Mouse (Mus musculus) Muller cell, postnatal 12 days (primary cell): ENCODE results near the gene Traf3ip2.

ENCODE experiments used
- DNase-seq: peaks from one replicate; pipeline ENCODE4 v3.0.0-alpha.2; 2015; ENCODE audit errors: inconsistent ontology term

Gene Traf3ip2

DNA sequence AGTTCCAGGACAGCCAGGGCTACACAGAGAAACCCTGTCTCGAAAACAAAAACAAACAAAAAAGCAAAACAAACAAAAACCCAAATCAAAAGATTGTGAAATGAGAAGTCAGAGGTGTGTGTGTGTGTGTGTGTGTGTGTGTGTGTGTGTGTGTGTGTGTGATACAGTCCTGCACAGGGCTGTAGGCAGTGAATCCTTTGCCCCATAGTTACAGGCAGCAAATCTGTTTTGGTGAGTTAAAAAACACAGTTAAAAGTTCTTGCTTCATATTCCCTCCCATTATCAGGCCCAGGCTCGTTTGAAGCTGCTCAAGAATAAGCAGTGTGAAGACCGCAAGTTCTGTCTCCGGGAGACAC, at the start of gene Traf3ip2:
Gene Traf3ip2, plus strand, starts transcription at position 302 of the 356 bp plus-strand sequence.
- DNase-seq, result no peak

DNA sequence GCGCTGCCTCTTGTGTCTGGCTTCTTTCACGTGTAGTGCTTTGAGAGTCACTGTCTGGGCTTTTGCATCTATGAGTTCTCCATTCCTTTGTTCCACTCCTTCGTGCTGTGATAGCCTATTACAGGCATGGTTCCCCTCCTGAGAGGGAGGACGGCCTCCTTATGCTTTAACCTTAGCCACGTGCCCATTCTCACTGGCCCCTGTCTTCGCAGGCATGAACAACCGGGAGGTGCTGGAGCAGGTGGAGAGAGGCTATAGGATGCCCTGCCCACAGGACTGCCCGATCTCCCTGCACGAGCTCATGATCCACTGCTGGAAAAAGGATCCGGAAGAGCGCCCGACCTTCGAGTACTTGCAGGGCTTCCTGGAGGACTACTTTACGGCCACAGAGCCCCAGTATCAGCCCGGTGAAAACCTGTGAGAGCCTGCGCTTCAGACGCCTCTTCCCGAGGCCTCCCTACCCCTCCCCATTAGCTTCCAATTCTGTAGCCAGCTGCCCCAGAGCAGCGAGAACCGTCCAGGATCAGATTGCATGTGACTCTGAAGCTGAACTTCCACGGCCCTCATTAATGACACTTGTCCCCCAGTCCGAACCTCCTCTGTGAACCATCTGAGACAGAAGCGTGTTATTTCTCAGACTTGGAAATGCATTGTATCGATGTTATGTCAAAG, 49.0 kb upstream of the Traf3ip2 start:
- DNase-seq, result no peak

DNA sequence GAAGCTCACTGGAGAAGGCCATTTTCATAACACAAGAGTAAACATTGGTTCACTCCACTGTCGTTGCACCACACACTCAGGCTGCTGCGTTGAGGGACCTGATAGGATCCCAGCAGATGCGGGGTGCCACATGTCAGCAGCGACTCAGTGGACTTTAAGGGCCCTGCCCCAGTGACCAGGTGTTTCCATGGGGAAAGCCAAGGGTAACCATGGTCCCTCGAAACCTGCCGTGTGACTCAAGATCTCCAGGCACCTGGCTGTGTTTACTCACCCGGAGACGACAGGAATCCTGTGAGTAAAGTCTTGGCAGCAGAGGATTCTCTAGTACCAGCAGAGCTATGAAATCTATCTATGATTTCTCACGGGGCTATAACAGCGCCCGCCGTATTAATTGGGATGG, 45.8 kb upstream of the Traf3ip2 start:
- DNase-seq, result no peak

DNA sequence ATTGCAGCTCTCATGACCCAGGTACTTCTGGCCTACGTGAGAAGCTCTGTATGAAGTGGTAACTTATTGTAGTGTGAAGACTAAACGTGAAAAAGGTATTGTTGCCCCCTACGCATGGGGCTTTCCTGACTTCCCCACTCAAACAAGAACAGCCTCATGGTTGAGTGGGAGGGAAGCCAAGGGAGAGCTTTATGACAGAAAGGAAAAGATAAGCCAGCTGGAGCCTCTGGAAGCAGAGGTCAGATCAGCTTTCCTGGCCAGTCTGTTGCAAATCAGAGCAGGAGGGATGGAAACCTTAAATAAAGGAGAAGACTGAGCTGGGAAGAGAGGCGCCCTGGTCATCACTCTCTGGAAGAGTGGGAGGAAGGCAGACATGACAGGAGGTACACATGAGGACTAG, 43.7 kb upstream of the Traf3ip2 start:
- DNase-seq, result no peak

- DNase-seq, result peak; percentile 41
Measured at GRCm38 (mm10) chr10:39571011-39571410, 41.7 kb upstream of the Traf3ip2 start.

DNA sequence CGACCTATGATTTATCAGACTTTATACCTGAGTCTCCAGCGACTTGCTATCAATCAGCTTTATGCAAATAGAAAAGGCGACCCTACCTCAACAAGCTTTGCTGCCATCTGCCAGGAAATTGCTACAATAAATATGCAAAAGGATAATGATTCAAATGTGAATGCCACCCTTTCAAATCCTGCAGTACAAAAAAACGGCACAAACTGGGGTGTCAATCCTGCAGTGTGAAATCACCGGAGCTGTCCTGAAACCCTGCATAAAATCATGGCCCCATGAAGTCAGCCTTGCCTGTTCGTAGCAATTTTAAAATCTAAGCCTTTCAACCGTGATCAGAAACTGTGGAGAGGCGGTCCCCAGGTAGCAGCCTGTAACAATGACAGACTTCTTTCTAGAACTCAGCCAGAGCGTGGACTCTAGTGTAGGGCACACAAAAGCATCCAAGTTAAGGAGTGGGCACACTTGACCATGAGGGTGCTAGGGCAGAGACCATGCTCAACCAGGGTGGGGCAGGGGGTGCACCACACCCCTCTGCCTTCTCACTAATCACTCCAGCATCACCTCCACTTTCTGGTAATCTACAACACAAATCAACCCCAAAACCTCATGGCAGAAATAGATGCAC, 40.6 kb upstream of the Traf3ip2 start:
- no peak for DNase-seq

GRCm38 (mm10) chr10:39572672-39573051, 40.1 kb upstream of the Traf3ip2 start:
- DNase-seq, result peak; percentile 75

DNA sequence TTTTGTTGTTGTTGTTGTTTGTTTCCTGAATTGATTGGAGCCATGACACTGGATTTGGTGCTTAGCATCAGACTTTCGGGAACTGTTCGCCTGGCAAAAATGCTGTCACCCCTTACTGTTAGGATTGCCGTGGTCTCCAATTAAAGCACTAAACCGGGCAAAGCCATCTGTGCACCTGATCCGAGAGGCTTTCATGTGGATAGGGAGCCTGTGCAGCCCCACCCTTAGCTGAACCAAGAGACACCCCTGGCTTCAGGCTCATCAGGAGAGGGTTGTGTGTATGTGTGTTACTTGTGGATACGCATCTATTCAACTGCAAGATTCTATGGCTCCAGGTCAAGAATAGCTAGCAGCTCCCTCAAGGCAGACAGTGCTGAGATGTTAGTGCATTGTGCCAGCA, 36.3 kb upstream of the Traf3ip2 start:
- no peak for DNase-seq

- no peak for DNase-seq
Measured at GRCm38 (mm10) chr10:39580477-39580876, 32.3 kb upstream of the Traf3ip2 start.

DNA sequence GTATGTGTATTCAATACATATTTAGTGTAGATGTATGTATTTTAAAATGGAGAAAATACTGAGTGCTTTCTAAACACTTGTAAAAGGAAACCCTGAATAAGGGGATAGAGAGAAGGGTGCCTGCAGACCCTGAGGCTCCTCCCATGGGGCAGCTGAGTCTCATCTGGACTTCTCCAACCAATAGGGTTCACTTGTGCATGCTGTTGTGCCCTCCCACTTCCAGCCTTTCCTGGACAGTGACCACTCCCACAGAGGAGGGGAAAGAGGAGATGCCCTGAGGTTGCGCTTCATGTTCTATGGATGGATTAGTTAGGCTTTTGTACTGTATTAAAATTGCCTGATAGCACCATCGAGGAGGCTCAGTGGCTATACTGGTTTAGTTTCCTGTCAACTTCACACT, 30.3 kb upstream of the Traf3ip2 start:
- DNase-seq, result no peak

DNA sequence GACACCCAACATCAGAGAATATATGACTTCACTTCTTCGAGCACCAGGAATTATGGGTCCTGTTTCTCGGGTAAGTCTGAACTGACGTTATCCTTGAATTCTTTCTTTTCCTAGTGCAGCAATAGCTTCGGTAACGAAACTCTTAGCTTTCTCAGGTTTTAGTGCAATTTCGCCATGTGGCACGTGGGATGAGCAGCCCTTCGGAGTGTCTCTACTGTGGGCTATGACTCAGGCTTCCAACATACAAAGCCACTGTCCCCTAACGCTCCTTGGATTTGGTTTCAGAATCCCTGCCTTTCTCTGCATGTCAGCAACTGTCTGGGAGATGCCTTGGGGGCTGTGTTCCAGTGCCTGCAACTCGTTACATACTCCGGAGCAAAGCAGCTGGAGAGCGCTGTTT, 29.0 kb upstream of the Traf3ip2 start:
- DNase-seq, result no peak

- no peak for DNase-seq
Measured at GRCm38 (mm10) chr10:39587290-39587925, 25.3 kb upstream of the Traf3ip2 start.

- no peak for DNase-seq
Measured at GRCm38 (mm10) chr10:39587973-39588746, 24.6 kb upstream of the Traf3ip2 start.

DNA sequence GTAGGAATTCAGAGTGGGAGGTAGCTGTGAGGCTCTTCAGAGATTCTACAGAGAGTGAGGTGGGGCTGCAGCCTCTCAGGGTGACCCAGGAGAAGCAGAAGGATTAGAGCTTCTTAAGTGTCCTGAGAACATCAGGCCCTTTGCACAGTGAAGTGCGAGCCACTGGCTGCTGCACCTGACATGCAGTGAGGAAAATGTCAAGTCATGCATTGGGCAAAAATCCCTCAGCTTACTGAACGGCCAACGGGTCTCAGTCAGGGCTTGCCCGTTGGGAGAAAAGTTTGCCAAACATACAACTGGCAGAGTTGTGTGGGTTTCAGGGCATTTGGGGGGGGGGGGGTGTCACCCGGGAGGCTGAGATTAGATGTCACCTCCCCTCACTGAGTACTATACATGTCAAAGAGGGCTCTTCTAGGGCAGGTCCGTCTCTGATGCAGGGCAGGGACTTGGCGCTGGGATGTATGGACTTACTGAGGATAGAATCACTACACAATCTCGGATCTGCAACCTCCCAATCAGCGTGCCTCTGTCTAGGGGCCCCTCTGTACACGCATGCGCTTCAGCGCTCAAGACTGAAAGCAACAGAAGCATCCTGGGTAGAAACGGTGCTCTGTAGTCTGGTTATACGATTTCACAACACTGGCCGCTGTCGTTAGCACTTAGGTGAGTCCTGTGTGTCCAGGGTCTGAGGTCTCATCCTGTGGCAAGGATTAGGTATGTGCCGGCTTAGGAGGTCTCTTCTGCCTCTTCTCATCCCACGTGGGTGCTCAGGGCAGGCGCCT, 22.8 kb upstream of the Traf3ip2 start:
- no peak for DNase-seq

GRCm38 (mm10) chr10:39590629-39591028, 22.1 kb upstream of the Traf3ip2 start:
- DNase-seq, result no peak

GRCm38 (mm10) chr10:39592501-39592900, 20.2 kb upstream of the Traf3ip2 start:
- no peak for DNase-seq

GRCm38 (mm10) chr10:39594716-39595115, 18.0 kb upstream of the Traf3ip2 start:
- DNase-seq, result no peak

- DNase-seq, result peak; percentile 24
Measured at GRCm38 (mm10) chr10:39595862-39596261, 16.9 kb upstream of the Traf3ip2 start.

GRCm38 (mm10) chr10:39597116-39597791, 15.5 kb upstream of the Traf3ip2 start:
- no peak for DNase-seq

DNA sequence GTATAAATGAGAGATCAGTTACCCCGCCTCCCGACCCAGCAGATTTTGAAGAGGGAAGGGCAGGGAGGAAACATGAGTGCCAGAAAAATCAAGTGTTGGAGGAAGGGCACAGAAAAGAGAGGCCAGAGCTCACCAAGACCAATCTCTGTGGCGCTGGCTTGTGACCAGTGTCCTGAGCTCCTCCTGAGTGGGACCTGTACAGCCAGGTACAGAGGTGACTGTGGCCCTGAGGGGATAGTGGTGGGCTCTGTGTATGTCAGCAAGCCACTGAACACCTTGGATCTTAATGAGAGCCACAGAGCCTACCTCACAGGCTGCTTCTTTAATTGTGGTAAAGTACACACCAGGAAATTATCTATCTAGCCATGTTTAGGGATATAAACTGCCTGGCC, 14.9 kb upstream of the Traf3ip2 start:
- DNase-seq, result no peak

DNA sequence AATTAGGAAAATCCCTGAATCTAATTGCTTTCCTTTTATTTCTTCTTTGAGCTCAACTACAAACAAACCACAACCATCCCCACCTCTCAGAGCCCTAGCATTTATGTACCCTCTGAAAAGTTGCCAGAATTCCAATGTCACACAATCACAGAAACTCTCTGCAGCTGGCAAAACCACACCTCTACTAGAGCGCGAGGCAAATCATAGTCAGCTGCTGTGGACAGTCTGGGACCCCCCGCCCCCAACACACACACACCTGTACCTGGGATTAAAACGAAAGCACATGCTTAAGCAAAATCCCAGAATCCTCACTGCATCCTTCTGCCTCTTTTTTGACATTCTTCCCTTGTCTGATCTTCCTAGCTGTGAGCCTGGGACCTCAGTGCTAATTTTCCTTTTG, 13.1 kb upstream of the Traf3ip2 start:
- peak; percentile 28 for DNase-seq
